1 mouse cellular context compared by ENCODE assay signal in the genomic region with DNA sequence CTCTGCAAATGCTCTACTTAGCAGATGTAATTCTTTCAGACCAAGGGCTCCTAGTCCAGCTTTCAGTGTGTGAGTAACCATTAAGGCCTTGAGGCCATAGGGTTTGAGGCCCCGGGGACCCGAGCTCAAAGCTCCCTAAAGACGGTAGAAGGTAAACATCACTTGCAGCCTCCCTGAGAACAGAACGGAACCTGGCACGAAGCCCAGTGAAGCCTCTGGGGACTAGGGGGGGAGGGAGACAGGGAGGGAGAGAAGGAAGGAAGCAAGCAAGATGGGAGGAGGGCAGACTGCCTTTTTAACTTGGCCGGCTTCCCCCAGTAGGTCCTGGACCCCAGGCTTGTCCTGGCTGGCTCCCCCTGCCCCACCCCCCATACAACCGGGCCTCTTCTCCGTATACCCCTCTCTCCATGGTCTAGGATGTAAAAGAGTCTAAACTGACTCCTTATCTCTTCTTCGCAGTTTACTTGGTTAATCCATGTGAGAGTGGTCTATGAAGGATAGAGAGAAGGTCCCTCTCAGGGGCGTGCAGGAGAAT.
TF ChIP-seq lines count a peak whose summit lies in the region.

No protein-coding gene starts in this region.

TF ChIP-seq in C2C12, 6 proteins besides CTCF, POLR2A, EP300 and RAD21:
- no peak for TF ChIP-seq MYOG (IDR thresholded peaks at IDR 0.05; ENCODE audit: control insufficient read depth, extremely low read depth, insufficient read length)
- no peak for TF ChIP-seq FOSL1 (IDR thresholded peaks at IDR 0.05; ENCODE audit: insufficient read depth, low read length, poor library complexity, severe bottlenecking)
- TF ChIP-seq CEBPB (IDR thresholded peaks at IDR 0.05; ENCODE audit: low read depth): no peak
- TF ChIP-seq MYOD1 (IDR thresholded peaks at IDR 0.05; ENCODE audit: control insufficient read depth, insufficient read length, low read depth): no peak
- TF ChIP-seq MAX (IDR thresholded peaks at IDR 0.05): no peak
- TF ChIP-seq USF1 (IDR thresholded peaks at IDR 0.05; ENCODE audit: low read depth): no peak
